Mouse (Mus musculus) erythroblast, embryonic 14.5 days (primary cell): Measurements from ENCODE around the gene Arih2.

Source experiments
- GATA1 ChIP-seq: IDR thresholded peaks from 2 replicates; pipeline ENCODE4 v1.6.1; 2012; ENCODE audit warnings: low read length, inconsistent platforms, mixed read lengths
- TAL1 ChIP-seq: IDR thresholded peaks from 3 replicates; pipeline ENCODE4 v1.6.1; 2012; ENCODE audit warnings: low read length, inconsistent platforms, mixed read lengths

GRCm38 (mm10) chr9:108630683-108631082 lies 18.5 kb downstream of the Arih2 start:
- TF ChIP-seq TAL1 (no peak), GATA1 (no peak)
